Mouse (Mus musculus) 3T3-L1 (cell line): ENCODE measurements around the gene Slc6a9.

Experiments used
- DNase-seq: peaks from one replicate; pipeline ENCODE4 v3.0.0-alpha.2; 2015; ENCODE audit warnings: low read depth, low spot score

Gene Slc6a9

GRCm38 (mm10) chr4:117834457-117834844 is at the start of gene Slc6a9:
TSS of gene Slc6a9 (plus strand) at chr4:117834506.
- no peak for DNase-seq

- DNase-seq, result no peak
Observed at GRCm38 (mm10) chr4:117786963-117787362, 47.3 kb upstream of the Slc6a9 start.

- no peak for DNase-seq
Observed at GRCm38 (mm10) chr4:117788308-117788707, 46.0 kb upstream of the Slc6a9 start.

- no peak for DNase-seq
Observed at GRCm38 (mm10) chr4:117799904-117800303, 34.4 kb upstream of the Slc6a9 start.

GRCm38 (mm10) chr4:117806992-117807391 is 27.3 kb upstream of the Slc6a9 start:
- DNase-seq, result no peak

- DNase-seq, result peak; percentile 32
Observed at GRCm38 (mm10) chr4:117810933-117811332, 23.4 kb upstream of the Slc6a9 start.

DNA sequence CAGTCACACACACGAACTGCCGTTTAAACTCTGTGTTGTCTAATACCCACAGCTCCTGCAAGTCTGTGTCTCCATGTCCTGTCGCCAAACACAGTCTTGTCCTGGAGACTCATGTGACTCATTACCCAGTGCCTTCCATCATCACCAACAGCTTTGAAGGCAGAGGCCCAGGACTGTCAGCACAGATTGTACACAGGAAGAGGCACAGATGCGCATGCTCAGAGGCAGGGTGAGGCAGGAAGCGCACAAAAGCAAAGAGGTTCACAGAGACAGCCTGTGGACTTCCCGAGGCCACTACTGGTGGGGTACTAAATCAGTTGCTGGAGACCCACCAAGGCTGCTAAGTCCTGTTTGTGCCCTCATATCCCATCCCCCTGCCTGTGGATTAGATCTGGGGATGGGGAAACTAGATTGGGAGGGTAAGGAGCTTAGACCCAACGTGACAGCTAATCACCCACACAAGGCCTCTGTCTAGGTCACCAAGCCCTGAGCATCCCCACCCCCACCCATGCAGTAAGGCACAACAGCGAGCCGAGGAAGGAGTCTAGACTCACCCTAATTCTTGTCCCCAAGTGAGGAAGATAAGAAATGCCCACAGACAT is 20.6 kb upstream of the Slc6a9 start:
- DNase-seq, result peak; percentile 34

- no peak for DNase-seq
Observed at GRCm38 (mm10) chr4:117814333-117814732, 20.0 kb upstream of the Slc6a9 start.

DNA sequence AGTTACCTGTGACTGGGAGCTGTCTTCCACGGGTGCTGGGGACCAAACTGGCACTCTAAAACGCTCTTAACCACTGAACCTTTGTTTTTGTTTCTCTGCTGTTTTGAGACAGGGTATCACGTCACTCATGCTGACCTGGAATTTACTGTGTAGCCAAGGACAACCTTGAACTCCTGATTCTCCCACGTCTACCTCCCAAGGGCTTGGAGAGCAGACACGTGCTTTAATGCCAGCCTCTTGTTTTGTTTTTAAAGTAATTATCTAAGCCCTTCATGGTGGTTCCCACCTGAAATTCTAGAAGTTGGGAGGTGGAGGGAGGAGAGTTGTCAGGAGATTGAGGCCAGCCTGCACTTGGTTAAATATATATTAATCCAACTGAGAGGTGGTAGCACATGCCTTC is 17.5 kb upstream of the Slc6a9 start:
- DNase-seq, result no peak

DNA sequence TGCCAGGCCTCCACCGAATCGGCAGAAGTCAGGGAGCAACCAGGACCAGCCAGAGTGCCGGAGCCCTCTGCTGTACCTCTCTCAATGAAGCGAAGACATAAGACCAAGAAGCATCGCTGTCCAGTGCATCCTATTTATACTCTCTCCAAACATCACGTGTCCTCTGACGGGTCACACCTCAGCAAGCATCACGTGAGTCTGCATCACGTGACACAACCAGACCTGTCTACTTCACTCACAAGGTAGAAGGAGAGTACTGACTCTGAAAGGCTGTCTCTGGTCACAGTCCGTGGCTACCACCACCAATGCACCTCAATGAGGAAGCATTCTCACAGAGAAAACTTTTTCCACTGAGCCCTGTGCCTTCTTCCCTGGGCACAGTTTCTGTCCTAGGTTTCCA is 16.3 kb upstream of the Slc6a9 start:
- DNase-seq, result no peak

DNA sequence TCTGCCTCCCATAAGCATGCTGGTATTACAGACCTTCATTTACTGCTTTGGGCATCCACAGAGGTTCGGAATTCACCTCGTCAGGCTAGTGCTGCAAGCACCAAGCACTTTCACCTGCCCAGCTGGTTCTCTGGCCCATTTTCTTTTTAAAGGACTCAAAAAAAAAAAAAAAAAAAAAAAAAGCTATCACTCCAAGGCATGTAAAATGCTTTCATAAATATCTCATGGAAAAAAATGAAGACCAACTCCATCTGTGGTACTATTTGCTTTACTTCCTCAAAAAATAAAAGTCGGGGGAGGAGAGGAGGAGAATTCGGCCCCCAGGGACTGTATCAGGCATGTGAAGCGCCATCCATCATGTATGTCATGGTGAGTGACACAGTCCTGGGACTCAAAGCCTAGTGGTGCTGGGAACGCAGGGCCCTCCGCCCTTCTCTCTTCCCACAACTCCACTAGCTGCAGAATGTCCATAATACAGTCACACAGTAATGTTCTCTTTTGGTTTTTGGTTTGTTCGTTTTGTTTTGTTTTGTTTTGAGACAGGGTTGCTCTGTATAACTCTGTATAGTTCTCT is 5.6 kb upstream of the Slc6a9 start:
- no peak for DNase-seq

- DNase-seq, result peak; percentile 79
Observed at GRCm38 (mm10) chr4:117829260-117830123, 4.8 kb upstream of the Slc6a9 start.

- DNase-seq, result no peak
Observed at GRCm38 (mm10) chr4:117830124-117830551, 4.2 kb upstream of the Slc6a9 start.

GRCm38 (mm10) chr4:117830801-117831200 is 3.5 kb upstream of the Slc6a9 start:
- no peak for DNase-seq

GRCm38 (mm10) chr4:117831499-117831898 is 2.8 kb upstream of the Slc6a9 start:
- no peak for DNase-seq

- peak; percentile 53 for DNase-seq
Observed at GRCm38 (mm10) chr4:117831920-117832691, 2.2 kb upstream of the Slc6a9 start.

GRCm38 (mm10) chr4:117834845-117835530 is 682 bp downstream of the Slc6a9 start:
- peak; percentile 93 for DNase-seq

DNA sequence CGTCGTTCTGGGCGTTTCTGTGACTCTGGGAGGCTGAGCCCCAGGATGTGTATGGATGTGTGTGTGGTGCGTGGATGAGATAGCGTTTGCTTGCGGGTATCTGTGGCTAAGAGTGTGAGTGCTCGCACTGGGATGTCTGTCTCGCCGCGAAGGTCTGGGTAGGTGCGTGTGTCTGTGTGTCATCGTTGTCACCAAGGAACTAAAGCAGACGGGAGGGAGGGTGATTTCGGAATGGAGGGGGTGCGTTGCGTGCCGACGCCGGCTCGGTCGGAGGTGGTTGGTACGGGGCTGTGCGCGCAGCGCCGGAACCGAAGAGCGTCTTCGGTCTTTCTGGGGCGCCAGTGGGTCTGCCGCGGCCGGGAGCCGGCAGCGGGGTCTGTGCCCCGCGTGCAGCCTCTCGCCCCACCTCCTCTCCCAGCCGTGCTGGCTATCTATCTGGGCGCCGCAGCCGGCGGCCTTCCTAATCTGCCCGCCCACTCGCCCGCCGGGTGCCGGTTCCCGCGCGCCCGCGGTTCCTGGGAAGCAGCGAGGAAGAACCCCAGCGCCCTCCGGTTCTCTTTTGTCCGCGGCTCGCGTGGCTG is 1.3 kb downstream of the Slc6a9 start:
- peak; percentile 44 for DNase-seq

GRCm38 (mm10) chr4:117836204-117836767 is 2.0 kb downstream of the Slc6a9 start:
- DNase-seq, result peak; percentile 86

- DNase-seq, result no peak
Observed at GRCm38 (mm10) chr4:117837271-117837670, 3.0 kb downstream of the Slc6a9 start.

GRCm38 (mm10) chr4:117839366-117839765 is 5.1 kb downstream of the Slc6a9 start:
- no peak for DNase-seq
